Comparison of ENCODE assay signal across 18 mouse cellular contexts in the genomic region with DNA sequence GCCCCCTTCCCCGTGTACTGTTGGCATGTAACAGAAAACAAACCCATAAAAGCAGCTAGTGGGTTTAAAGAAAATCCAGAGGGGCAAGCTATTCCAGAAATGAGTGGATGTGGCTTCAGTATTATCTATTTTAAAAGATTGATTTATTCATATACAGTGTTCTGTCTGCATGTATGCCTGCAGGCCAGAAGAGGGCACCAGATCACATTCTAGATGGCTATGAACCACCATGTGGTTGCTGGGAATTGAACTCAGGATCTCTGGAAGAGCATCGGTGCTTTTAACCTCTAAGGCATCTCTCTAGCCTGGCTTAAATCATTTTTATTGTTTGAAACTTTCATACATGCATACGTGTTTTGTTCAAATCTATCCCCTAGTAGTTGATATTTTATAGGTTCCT. TPM values are rescaled to one million over a fixed set of nuclear protein-coding genes. Genes with fewer than 3 reads are reported as not detected.
DNase-seq lines count a peak whose midpoint lies in the region; ATAC-seq and TF ChIP-seq lines count a peak whose summit lies in the region.
"Had no signal": no experiment of that assay in that cellular context is flagged by ENCODE, and none has a peak within 500 bp of the region (broad histone marks: within the 10 kb centered on the region; RNA-seq: fewer than 3 reads in every experiment).

No protein-coding gene starts in this region.

- H3K9ac ChIP-seq in stomach, postnatal 0 days (ENCODE audit: low read length) = no peak overlapping the region
- H3K9ac ChIP-seq in kidney, embryonic 14.5 days (ENCODE audit: low read depth, low read length) = no peak overlapping the region
- H3K9ac ChIP-seq: heart, embryonic 13.5 days; limb, embryonic 13.5 days had no signal

- no peak overlapping the region for H3K27ac ChIP-seq in kidney, adult 2 months (ENCODE audit: insufficient read depth, low read depth, low read length)
- no peak overlapping the region for H3K27ac ChIP-seq in stomach, postnatal 0 days (replicated peaks)
- no peak overlapping the region for H3K27ac ChIP-seq in kidney, embryonic 14.5 days (ENCODE audit: low read depth, low read length)
- H3K27ac ChIP-seq: embryonic facial prominence, embryonic 10.5 days; heart, embryonic 13.5 days; limb, embryonic 13.5 days; midbrain, embryonic 10.5 days had no signal

- no peak for TF ChIP-seq POLR2A in kidney, adult 2 months (IDR thresholded peaks at IDR 0.05; ENCODE audit: low read depth, low read length)

- WGBS in kidney, adult 2 months = 80% methylated on average over 3 of the region's 3 CpGs
- 75% methylated on average over 3 of the region's 3 CpGs for WGBS in stomach, postnatal 0 days
- WGBS in kidney, embryonic 14.5 days = 64% methylated on average over 3 of the region's 3 CpGs

- ATAC-seq in Patski = no peak
- no peak for ATAC-seq in stomach, postnatal 0 days (ENCODE audit: low FRiP score, low TSS enrichment)
- ATAC-seq in kidney, embryonic 14.5 days (ENCODE audit: low FRiP score, low TSS enrichment) = no peak

- DNase-seq in kidney, adult 2 months = no peak
- no peak for DNase-seq in kidney, adult 11 months
- peak; percentile 25 for DNase-seq in thymus, postnatal 4 days
- no peak for DNase-seq in thymus, postnatal 0 days (ENCODE audit: low spot score)
- DNase-seq in Patski (ENCODE audit: low read depth, low spot score) = no peak
- DNase-seq in stomach, postnatal 0 days (ENCODE audit: low spot score) = no peak
- no peak for DNase-seq in yolk sac, embryonic 10.5 days (ENCODE audit: low spot score)
- DNase-seq: adrenal gland, postnatal 14 days; cerebellum, postnatal 36 days; gastrocnemius, postnatal 25 days; kidney, adult 8-10 months; lung, adult 2 months; retina, postnatal 1 day had no signal

- no peak for TF ChIP-seq EP300 in stomach, postnatal 0 days (optimal IDR thresholded peaks at IDR 0.05)

- CTCF ChIA-PET in Patski (lab: Charles Lee) = interaction anchor here (0.7 to 2.2 kb wide), 4 partner anchors 10 to 45 kb away, joined by 3 to 8 read pairs (median 6); no protein-coding TSS in a partner anchor

- POLR2A ChIA-PET in Patski (lab: Charles Lee) = no interaction called here

- H3K4me2 ChIP-seq in stomach, postnatal 0 days (replicated peaks; ENCODE audit: low read depth) = no peak overlapping the region
- H3K4me2 ChIP-seq in kidney, embryonic 14.5 days (replicated peaks; ENCODE audit: low read depth, low read length) = no peak overlapping the region
- H3K4me2 ChIP-seq: heart, embryonic 13.5 days; limb, embryonic 13.5 days had no signal

- no peaks in the 10 kb centered on the region for H3K27me3 ChIP-seq in kidney, adult 2 months (replicated peaks; ENCODE audit: control insufficient read depth, insufficient read depth, low read length)
- no peaks in the 10 kb centered on the region for H3K27me3 ChIP-seq in Patski
- no peaks in the 10 kb centered on the region for H3K27me3 ChIP-seq in stomach, postnatal 0 days (ENCODE audit: control insufficient read depth, insufficient read depth, low read length)
- no peaks in the 10 kb centered on the region for H3K27me3 ChIP-seq in kidney, embryonic 14.5 days (ENCODE audit: control insufficient read depth, insufficient read depth, low read length)
- H3K27me3 ChIP-seq: heart, embryonic 13.5 days; limb, embryonic 13.5 days had no signal

- no peaks in the 10 kb centered on the region for H3K36me3 ChIP-seq in kidney, adult 2 months (ENCODE audit: control insufficient read depth, insufficient read depth, low read length)
- no peaks in the 10 kb centered on the region for H3K36me3 ChIP-seq in stomach, postnatal 0 days (ENCODE audit: control insufficient read depth, insufficient read depth, low read length)
- no peaks in the 10 kb centered on the region for H3K36me3 ChIP-seq in kidney, embryonic 14.5 days (ENCODE audit: control insufficient read depth, insufficient read depth, low read length)
- H3K36me3 ChIP-seq: embryonic facial prominence, embryonic 10.5 days; heart, embryonic 13.5 days; limb, embryonic 13.5 days; midbrain, embryonic 10.5 days had no signal

- in situ Hi-C loops in Patski (cut with MboI; ENCODE audit: low pct_unique_long_range_greater_than_20kb) = no loop called here

- H3K9me3 ChIP-seq in stomach, postnatal 0 days (ENCODE audit: control insufficient read depth, low read length) = no peaks in the 10 kb centered on the region
- H3K9me3 ChIP-seq in kidney, embryonic 14.5 days (ENCODE audit: control insufficient read depth, low read length) = no peaks in the 10 kb centered on the region
- H3K9me3 ChIP-seq: embryonic facial prominence, embryonic 10.5 days; heart, embryonic 13.5 days; limb, embryonic 13.5 days; midbrain, embryonic 10.5 days had no signal

- TF ChIP-seq CTCF in kidney, adult 2 months (conservative IDR thresholded peaks at IDR 0.05; ENCODE audit: insufficient read depth, insufficient read length, low read depth, low read length) = peak; percentile 27; the same call in 1 of the 2 replicates
- TF ChIP-seq CTCF in Patski (IDR thresholded peaks at IDR 0.05) = peak; percentile 57
- TF ChIP-seq CTCF in stomach, postnatal 0 days (IDR thresholded peaks at IDR 0.05; ENCODE audit: low read depth) = peak; percentile 59

- H3K4me1 ChIP-seq in kidney, adult 2 months (ENCODE audit: control insufficient read depth, insufficient read depth, low read length) = no peaks in the 10 kb centered on the region
- H3K4me1 ChIP-seq in stomach, postnatal 0 days (replicated peaks; ENCODE audit: control insufficient read depth, insufficient read depth) = no peaks in the 10 kb centered on the region
- H3K4me1 ChIP-seq in kidney, embryonic 14.5 days (ENCODE audit: control insufficient read depth, insufficient read depth, low read length) = no peaks in the 10 kb centered on the region
- H3K4me1 ChIP-seq: embryonic facial prominence, embryonic 10.5 days; heart, embryonic 13.5 days; limb, embryonic 13.5 days; midbrain, embryonic 10.5 days had no signal

- H3K4me3 ChIP-seq in kidney, adult 2 months (ENCODE audit: insufficient read depth, low read depth, low read length) = no peak overlapping the region
- no peak overlapping the region for H3K4me3 ChIP-seq in stomach, postnatal 0 days (ENCODE audit: low read depth, low read length)
- H3K4me3 ChIP-seq in kidney, embryonic 14.5 days (ENCODE audit: low read length) = no peak overlapping the region
- H3K4me3 ChIP-seq: embryonic facial prominence, embryonic 10.5 days; heart, embryonic 13.5 days; limb, embryonic 13.5 days; midbrain, embryonic 10.5 days had no signal

RNA-seq across cellular contexts. Expression of a gene that starts 19.9 kb away (rescaled TPM):
- 28.5 and 33.8 TPM in 2 replicates for polyA plus RNA-seq in kidney, adult 2 months (2012; rRNA removed)
- polyA plus RNA-seq in thymus, postnatal 0 days (2015; fragmentation: Nextera tagmentation; extraction: Ambion mirVana) = 43.2 and 45.8 TPM in 2 replicates
- 65.4 TPM for polyA plus RNA-seq in Patski (2021)
- 37.0 and 38.3 TPM in 2 replicates for polyA plus RNA-seq in stomach, postnatal 0 days (2015; fragmentation: Nextera tagmentation; extraction: Ambion mirVana)
- 33.9 and 65.9 TPM in 2 replicates for polyA plus RNA-seq in kidney, embryonic 14.5 days (2014; fragmentation: Nextera tagmentation; extraction: Ambion mirVana)
